Mouse (Mus musculus): ENCODE measurements at regions not wholly inside any gene's neighbourhood (a gene's known extent, or its start where the extent isn't known, plus 50 kb on each side); places are given as distances from the start of the nearest gene placed in this dataset.

- TF ChIP-seq CTCF (IDR thresholded peaks at IDR 0.05; ENCODE audit: control insufficient read depth, insufficient read depth, insufficient replicate concordance, low read depth, low read length) (no peak), POLR2A (IDR thresholded peaks at IDR 0.05; ENCODE audit: control insufficient read depth, low read depth, low read length) (no peak)
Measured at GRCm38 (mm10) chr9:46851336-46851735, 147.2 kb upstream of the Gm4791 start.

Data from testis, adult 2 months (tissue).